Mouse (Mus musculus): ENCODE results near the gene Mmd2.

The Mmd2 gene

GRCm38 (mm10) chr5:142605288-142605687 lies 3.3 kb downstream of the Mmd2 start:
- no peak for DNase-seq (ENCODE audit: low read depth)

DNA sequence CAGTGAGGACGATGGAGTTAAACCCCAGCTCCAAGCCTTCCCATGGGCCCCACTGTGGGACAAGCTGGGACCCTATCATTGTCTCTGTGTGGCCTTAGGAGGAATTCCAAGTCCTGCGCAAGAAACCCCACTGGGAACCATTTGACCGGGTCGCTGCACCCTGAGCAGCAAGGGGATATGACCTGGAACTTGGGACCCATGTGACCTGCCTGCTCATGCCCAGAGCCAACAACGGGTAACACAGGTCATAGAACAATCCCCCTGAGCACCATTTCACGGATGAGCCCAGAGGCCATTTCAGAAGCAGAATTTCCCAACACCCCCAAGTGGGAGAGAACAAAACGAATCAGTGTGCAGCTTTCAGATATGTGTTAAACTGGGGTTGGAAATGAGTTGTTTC lies 4.2 kb downstream of the Mmd2 start:
- no peak for DNase-seq (ENCODE audit: low read depth)

GRCm38 (mm10) chr5:142597648-142598390 lies 10.8 kb downstream of the Mmd2 start:
- no peak for DNase-seq (ENCODE audit: low read depth)

GRCm38 (mm10) chr5:142596723-142597122 lies 11.9 kb downstream of the Mmd2 start:
- no peak for DNase-seq (ENCODE audit: low read depth)

GRCm38 (mm10) chr5:142595698-142596097 lies 12.9 kb downstream of the Mmd2 start:
- no peak for DNase-seq (ENCODE audit: low read depth)

GRCm38 (mm10) chr5:142590953-142591616 lies 17.5 kb downstream of the Mmd2 start:
- DNase-seq (ENCODE audit: low read depth), result no peak

DNA sequence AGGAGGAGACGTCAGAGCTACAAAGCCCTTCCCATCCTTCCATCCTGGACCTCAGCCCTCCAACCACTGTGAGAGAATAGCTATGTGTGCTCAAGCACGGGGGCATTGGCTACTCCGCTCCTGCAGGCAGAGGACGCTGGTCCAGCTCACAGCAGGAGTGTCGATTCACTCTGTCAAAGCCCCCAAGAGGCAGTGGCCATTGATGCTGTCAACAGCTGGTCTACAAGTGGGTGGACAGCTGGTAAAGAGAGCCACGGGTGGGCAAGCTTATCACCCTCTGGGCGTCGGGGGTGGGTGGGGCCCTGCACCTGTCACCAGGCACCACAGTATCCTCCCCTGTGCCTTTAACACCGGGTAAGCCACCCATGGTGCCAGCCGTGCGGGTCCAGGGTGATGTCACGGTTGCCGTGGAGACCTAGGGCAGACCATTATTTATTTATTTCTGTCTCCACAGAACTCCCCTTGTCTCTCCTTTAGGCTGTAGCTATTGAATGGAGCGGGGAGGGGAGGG lies 24.9 kb downstream of the Mmd2 start:
- no peak for DNase-seq (ENCODE audit: low read depth)

DNA sequence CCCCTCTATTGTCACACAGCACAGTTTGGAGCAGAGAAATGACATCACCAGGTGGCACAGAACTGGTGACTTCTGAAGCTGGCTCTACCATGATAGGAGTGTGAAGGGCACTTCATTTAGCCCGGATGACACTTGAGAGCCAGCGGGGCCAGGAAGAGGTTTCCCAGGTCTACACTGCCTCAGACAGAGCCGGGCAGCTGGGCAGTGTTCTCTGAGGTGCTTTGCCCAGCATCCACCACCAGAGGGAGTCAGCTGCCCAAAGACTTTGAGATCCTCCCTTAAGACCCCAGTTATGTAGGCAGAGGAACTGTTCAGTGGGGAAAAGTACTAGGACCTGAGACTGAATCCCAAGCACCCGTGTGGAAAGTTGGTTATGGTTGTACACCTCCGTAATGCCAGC lies 27.1 kb downstream of the Mmd2 start:
- DNase-seq (ENCODE audit: low read depth), result peak; percentile 61

GRCm38 (mm10) chr5:142578192-142578591 lies 30.4 kb downstream of the Mmd2 start:
- no peak for DNase-seq (ENCODE audit: low read depth)

DNA sequence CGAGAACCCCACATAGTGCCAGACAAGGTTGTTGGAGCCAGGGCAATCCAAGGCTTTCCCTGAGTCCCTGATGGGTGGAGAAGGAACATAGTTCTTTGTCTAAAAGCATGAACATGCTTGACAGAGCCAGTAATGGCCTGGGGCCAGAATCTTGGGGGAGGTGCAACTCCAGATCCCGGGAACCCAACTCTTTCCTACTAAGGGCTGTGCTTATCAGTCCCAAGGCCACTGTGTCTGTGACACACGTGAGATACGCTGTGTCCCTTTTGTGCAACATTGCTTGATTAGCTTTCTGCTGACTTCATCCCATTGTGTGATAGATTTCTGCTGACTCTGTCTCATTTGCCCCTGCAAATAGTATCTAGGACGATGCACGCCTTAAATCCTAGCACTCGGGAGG lies 31.8 kb downstream of the Mmd2 start:
- no peak for DNase-seq (ENCODE audit: low read depth)

DNA sequence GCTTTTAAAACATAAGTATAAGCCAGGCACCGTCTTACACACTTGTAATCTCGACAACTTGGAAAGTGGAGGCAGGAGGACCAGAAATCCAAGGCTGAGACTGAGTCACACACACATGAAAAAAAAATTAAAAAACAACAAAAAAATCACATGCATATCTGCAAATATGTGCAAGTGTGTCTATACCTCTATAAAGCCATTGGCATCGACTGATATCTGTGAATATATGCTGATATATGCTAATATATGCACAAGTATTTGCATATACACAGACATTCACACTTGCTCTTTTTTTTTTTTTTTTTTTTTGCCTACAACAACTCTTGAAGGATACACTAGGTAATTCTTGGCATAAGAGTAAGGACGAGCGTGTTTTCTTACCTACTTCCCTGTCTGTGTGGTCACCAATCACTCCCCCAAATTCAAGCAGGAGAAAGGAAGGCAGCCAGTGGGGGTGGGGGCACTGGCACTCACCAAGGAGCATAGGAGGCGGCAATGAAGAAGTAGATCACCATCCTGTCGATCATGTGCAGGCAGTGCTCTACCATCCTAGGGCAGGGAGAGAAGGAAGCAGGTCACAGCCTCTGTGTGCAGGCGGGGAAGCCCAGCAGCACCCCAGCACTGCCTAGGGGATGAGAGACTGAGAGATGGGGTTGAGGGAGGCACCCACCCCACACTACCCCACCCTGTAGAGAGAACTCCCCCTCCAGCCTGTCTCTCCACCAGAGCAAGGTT lies 34.1 kb downstream of the Mmd2 start:
- no peak for DNase-seq (ENCODE audit: low read depth)

GRCm38 (mm10) chr5:142564606-142565005 lies 44.0 kb downstream of the Mmd2 start:
- DNase-seq (ENCODE audit: low read depth), result no peak

- no peak for DNase-seq (ENCODE audit: low read depth)
Measured at GRCm38 (mm10) chr5:142560261-142560660, 48.3 kb downstream of the Mmd2 start.

GRCm38 (mm10) chr5:142557397-142558067 lies 51.1 kb downstream of the Mmd2 start:
- DNase-seq (ENCODE audit: low read depth), result peak; percentile 62

- no peak for DNase-seq (ENCODE audit: low read depth)
Measured at GRCm38 (mm10) chr5:142556721-142557120, 51.9 kb downstream of the Mmd2 start.

- DNase-seq (ENCODE audit: low read depth), result no peak
Measured at GRCm38 (mm10) chr5:142555866-142556265, 52.7 kb downstream of the Mmd2 start.

GRCm38 (mm10) chr5:142550706-142551652 lies 57.6 kb downstream of the Mmd2 start, which contains the start of gene Radil:
Radil (minus strand) TSS chr5:142551098.
- DNase-seq (ENCODE audit: low read depth), result peak; percentile 28

DNA sequence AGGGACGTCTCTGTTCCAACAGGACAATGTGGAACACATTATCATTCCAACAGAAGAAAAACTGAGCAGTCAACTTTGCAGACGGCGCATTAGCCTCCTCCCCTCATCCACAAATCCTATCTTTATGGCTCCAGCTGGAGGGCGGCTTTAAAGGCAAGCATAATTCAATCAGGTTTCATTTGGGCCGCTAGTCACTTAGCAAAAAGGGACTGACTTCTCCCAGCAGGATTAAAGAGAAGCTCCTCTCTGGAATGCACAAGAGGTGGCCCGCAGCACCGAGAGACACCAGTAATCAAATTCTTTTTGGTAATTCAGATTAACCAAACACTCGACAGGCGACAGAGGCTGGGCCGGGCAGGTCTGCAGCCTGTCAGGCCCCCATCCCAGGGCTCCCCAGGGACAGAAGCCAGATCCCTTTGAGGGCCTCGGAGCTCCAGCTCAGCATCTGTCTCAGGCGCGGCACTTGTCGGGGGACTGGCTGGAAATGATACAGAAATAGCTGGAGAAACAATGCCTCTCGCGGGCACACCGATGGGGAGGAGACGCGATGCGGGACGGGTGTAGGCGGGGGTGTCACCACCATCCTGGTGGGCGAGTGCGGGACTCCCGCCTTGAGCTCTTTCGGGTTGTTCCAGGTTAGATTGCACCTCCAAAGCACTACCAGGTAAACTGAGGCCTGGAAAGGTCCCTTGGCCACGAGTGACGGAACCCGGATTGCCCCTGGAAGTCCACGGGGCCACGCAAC lies 58.5 kb downstream of the Mmd2 start:
- no peak for DNase-seq (ENCODE audit: low read depth)

DNA sequence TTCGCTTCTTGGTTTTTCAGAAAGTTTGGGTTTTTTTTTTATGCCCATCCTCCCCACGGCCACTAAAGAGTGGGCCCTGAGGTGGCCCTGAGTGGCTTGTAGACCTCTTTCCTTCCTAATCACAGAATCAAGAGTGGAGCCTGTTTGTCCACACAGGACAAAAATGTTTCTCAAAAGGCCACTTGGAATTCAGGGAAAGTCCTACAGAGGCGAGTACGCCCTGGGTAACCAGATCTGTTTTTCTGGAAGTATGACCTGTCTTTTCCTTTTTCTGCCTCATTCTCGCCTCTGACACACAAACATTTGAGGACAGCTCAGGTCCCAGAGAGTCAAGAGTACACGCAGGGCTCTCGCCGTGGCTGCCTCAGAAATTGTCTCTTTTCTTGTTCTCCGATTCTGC lies 59.2 kb downstream of the Mmd2 start:
- DNase-seq (ENCODE audit: low read depth), result no peak

GRCm38 (mm10) chr5:142547066-142547465 lies 61.5 kb downstream of the Mmd2 start:
- DNase-seq (ENCODE audit: low read depth), result no peak

Data from 416B (cell line).